Comparison of ENCODE assay signal across 8 mouse cellular contexts in the genomic region with DNA sequence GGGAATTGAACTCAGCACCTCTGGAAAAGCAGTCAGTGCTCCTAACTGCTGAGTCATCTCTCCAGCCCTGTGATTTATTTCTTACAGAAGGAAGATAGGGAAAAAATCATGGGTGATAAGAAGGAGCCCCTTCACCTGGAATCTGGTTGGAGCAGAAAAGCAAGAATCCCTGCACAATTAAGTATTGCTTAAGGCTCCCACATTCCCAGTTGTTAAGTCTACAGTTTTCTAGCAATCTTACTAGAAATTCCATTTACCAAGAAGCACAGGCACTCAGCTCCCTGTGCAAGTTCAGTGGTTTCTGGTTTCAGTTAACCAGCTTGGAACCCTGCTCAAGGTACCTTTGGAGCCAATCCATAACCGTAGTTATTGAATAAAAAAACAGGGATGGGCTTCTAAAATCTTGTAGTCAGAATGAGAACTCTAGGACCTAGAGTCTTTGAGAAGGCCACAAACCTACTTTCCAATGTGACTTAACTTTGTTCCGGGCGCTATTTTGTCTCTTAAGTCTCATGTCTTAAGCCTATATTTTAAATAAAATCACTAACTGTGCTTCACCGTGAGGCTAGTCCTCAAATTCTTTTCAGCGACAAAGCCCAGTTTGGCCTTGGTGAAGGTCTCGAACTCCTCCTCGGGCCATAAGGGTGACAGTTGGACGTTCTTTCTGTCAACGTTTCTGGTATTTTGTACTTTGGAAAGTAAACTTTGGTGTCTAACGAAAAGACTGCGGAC. TPM values are rescaled to one million over a fixed set of nuclear protein-coding genes. Genes with fewer than 3 reads are reported as not detected.
DNase-seq lines count a peak whose midpoint lies in the region; ATAC-seq and TF ChIP-seq lines count a peak whose summit lies in the region.

No protein-coding gene starts in this region.

- 0 out of 2 replicates have a peak, but pooled peaks cover 2% of the 10 kb centered on the region for H3K4me1 ChIP-seq in lung, embryonic 16.5 days (replicated peaks; ENCODE audit: control insufficient read depth, insufficient read depth, low read length)
- H3K4me1 ChIP-seq in limb, embryonic 10.5 days: peaks cover 9% of the 10 kb centered on the region
- H3K4me1 ChIP-seq in small intestine, adult 2 months (ENCODE audit: control insufficient read depth, insufficient read depth, insufficient read length, low read length): peaks cover 5% of the 10 kb centered on the region; the same call in 1 of the 2 replicates

- TF ChIP-seq POLR2A in small intestine, adult 2 months (IDR thresholded peaks at IDR 0.05; ENCODE audit: low read depth, low read length): no peak

- H3K36me3 ChIP-seq in lung, embryonic 16.5 days (ENCODE audit: control insufficient read depth, insufficient read depth, low read length): no peaks in the 10 kb centered on the region
- H3K36me3 ChIP-seq in limb, embryonic 10.5 days: no peaks in the 10 kb centered on the region
- H3K36me3 ChIP-seq in small intestine, adult 2 months (ENCODE audit: control insufficient read depth, insufficient read depth, low read length): no peaks in the 10 kb centered on the region

- 25% methylated on average over 11 of the region's 11 CpGs for WGBS in lung, embryonic 16.5 days
- WGBS in limb, embryonic 10.5 days: 38% methylated on average over 11 of the region's 11 CpGs
- WGBS in small intestine, adult 2 months: 12% methylated on average over 11 of the region's 11 CpGs

- no peak for ATAC-seq in lung, embryonic 16.5 days (ENCODE audit: low read depth)

- no peak for DNase-seq in lung, postnatal 36 days
- peak; percentile 39 for DNase-seq in fibroblast of lung, adult 2 months (ENCODE audit: low read depth)
- no peak for DNase-seq in limb, embryonic 10.5 days (ENCODE audit: low spot score)
- DNase-seq in layer of hippocampus, postnatal 25 days (ENCODE audit: extremely low spot score in 1 of 2, low spot score in 1 of 2): no peak
- DNase-seq in right cerebral cortex, postnatal 25 days: no peak
- no peak for DNase-seq in spleen, postnatal 36 days (ENCODE audit: low spot score in 2 of 2)

- H3K9ac ChIP-seq in lung, embryonic 16.5 days (ENCODE audit: low read length): peak overlapping the region; percentile 56

- peak overlapping the region; percentile 85 for H3K27ac ChIP-seq in lung, embryonic 16.5 days (ENCODE audit: low read length)
- H3K27ac ChIP-seq in limb, embryonic 10.5 days: no peak overlapping the region
- H3K27ac ChIP-seq in small intestine, adult 2 months (ENCODE audit: insufficient read depth, low read depth, low read length): peak overlapping the region; percentile 96

- H3K4me2 ChIP-seq in lung, embryonic 16.5 days (ENCODE audit: low read depth, low read length): peak overlapping the region; percentile 60

- H3K4me3 ChIP-seq in lung, embryonic 16.5 days (ENCODE audit: low read length): peak overlapping the region; percentile 38
- H3K4me3 ChIP-seq in limb, embryonic 10.5 days: peak overlapping the region; percentile 59
- peak overlapping the region; percentile 51 for H3K4me3 ChIP-seq in small intestine, adult 2 months (ENCODE audit: low read depth, low read length)

- H3K27me3 ChIP-seq in lung, embryonic 16.5 days (ENCODE audit: control insufficient read depth, insufficient read depth, low read depth, low read length): no peaks in the 10 kb centered on the region
- H3K27me3 ChIP-seq in limb, embryonic 10.5 days (ENCODE audit: low read depth, poor library complexity, severe bottlenecking): no peaks in the 10 kb centered on the region
- H3K27me3 ChIP-seq in small intestine, adult 2 months (ENCODE audit: control insufficient read depth, insufficient read depth, low read length): no peaks in the 10 kb centered on the region

- TF ChIP-seq CTCF in small intestine, adult 2 months (IDR thresholded peaks at IDR 0.05; ENCODE audit: extremely low read depth, insufficient read length, insufficient replicate concordance, low read depth, low read length): no peak; the same call in 1 of the 2 replicates

- no peaks in the 10 kb centered on the region for H3K9me3 ChIP-seq in lung, embryonic 16.5 days (ENCODE audit: control insufficient read depth, low read length)
- no peaks in the 10 kb centered on the region for H3K9me3 ChIP-seq in limb, embryonic 10.5 days (replicated peaks)

RNA-seq across cellular contexts. Expression of gene Gm2a, which starts 1.0 kb away (rescaled TPM):
- polyA plus RNA-seq in lung, embryonic 16.5 days (2015; fragmentation: Nextera tagmentation; extraction: Ambion mirVana): 22.8 TPM in 2 replicates
- 4.5 and 7.2 TPM in 2 replicates for polyA plus RNA-seq in limb, embryonic 10.5 days (2016; fragmentation: Nextera tagmentation; extraction: Ambion mirVana)
- polyA plus RNA-seq in small intestine, adult 2 months (2012; rRNA removed): 16.6 and 24.2 TPM in 2 replicates
- 10 to 100 TPM; 38.7 to 42.5 TPM for total RNA-seq in layer of hippocampus, postnatal 25 days (2021)

RNA-seq across cellular contexts. Expression of gene Ccdc69, which starts 19.0 kb away (rescaled TPM):
- polyA plus RNA-seq in lung, embryonic 16.5 days (2015; fragmentation: Nextera tagmentation; extraction: Ambion mirVana): 3.5 and 3.8 TPM in 2 replicates
- 0.61 and 0.85 TPM in 2 replicates for polyA plus RNA-seq in limb, embryonic 10.5 days (2016; fragmentation: Nextera tagmentation; extraction: Ambion mirVana)
- 1.1 and 1.7 TPM in 2 replicates for polyA plus RNA-seq in small intestine, adult 2 months (2012; rRNA removed)
- under 1 TPM; 0.37 to 0.52 TPM for total RNA-seq in layer of hippocampus, postnatal 25 days (2021)

RNA-seq across cellular contexts. Expression of gene Slc36a3, which starts 54.6 kb away (rescaled TPM):
- polyA plus RNA-seq in lung, embryonic 16.5 days (2015; fragmentation: Nextera tagmentation; extraction: Ambion mirVana): not detected in 2 replicates
- polyA plus RNA-seq in limb, embryonic 10.5 days (2016; fragmentation: Nextera tagmentation; extraction: Ambion mirVana): not detected in 2 replicates
- polyA plus RNA-seq in small intestine, adult 2 months (2012; rRNA removed): 0.18 and 0.23 TPM in 2 replicates
- not detected for total RNA-seq in layer of hippocampus, postnatal 25 days (2021)
